Mouse (Mus musculus) ES-E14 (cell line): Measurements from ENCODE around the gene Rgs11.

ENCODE experiments used
- MAFK ChIP-seq: IDR thresholded peaks from 2 replicates; pipeline ENCODE4 v1.6.1; 2014; ENCODE audit warnings: mild to moderate bottlenecking, low read depth, low read length, inconsistent platforms; ENCODE audit not compliant: insufficient read depth
- ZNF384 ChIP-seq: IDR thresholded peaks from 2 replicates; pipeline ENCODE4 v1.6.1; 2012; ENCODE audit warnings: low read depth, low read length, inconsistent platforms

GRCm38 (mm10) chr17:26251886-26252538, 49.3 kb downstream of the Rgs11 start:
- no peak for TF ChIP-seq ZNF384
- TF ChIP-seq MAFK: no peak
